Mouse (Mus musculus) brown adipose tissue, adult 24 weeks (tissue): ENCODE results near the gene Zpr1. TPM values are rescaled to one million over a fixed set of nuclear protein-coding genes. Genes with fewer than 3 reads are reported as not detected.
A peak's percentile ranks its signal among the peaks of the same experiment; 100 is the strongest.

Experiments
- H3K27ac ChIP-seq: fragments of 200-500 bp; replicated peaks from 2 replicates; pipeline ENCODE4 v1.5.1; 2012; ENCODE audit warnings: low read depth, mild to moderate bottlenecking, low read length
- H3K4me1 ChIP-seq: fragments of 200-500 bp; 2 replicates; pipeline ENCODE4 v1.6.1; 2012; ENCODE audit warnings: low read length, mixed read lengths; ENCODE audit not compliant: control insufficient read depth, insufficient read depth, insufficient read length
- H3K4me3 ChIP-seq: fragments of 200-500 bp; 2 replicates; pipeline ENCODE4 v1.5.1; 2012; ENCODE audit warnings: low read depth, mild to moderate bottlenecking, low read length, moderate library complexity; ENCODE audit not compliant: insufficient read depth
- polyA plus RNA-seq: library from polyadenylated mRNA; stranded (reverse); fragments of >200 nt; gene quantifications from 2 replicates; pipeline ENCODE4 v1.2.4, GENCODE M21; 2012; ENCODE audit not compliant: missing spikeins, insufficient read depth, insufficient read length

Gene Zpr1
- polyA plus RNA-seq, 1 experiment = 17.0 TPM

DNA sequence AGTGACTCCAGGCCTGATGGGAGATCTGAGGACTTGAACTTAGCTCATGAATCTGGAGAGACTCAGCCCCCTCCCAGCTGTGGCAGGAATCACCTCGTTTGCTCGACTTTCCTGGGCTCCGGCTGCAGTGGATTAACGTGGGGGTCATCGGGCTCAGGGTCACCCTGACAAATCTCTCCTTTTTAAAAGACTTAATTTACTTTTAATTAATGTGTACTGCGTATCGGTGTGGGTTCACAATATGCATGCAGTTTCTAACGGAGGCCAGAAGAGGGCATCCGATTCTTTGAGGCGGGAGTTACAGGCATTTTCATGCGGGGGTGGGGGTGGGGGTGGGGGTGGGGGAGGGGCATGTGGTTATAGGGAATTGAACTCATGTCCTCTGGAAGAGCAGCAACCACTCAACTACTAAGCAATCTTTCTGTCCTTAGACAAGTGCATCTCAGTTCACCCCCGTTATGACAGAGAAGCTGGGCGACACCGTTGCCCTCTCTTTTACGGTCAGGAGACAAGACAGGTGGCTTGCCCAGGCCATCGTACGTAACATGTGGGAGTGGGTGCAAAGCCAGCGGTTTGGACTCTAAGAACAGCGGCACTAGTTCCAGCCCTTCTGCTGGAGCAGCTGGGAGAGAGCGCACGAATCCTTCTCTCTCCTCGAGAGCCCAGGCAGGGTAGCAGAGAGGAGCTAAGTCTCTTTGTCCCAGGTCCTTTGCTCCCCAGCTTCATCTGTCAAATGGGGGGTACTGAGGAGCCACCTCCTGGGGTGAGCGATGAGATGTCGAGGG, 57.1 kb downstream of the Zpr1 start:
- peak overlapping the region; percentile 62; the same call in 1 of the 2 replicates for H3K4me3 ChIP-seq

DNA sequence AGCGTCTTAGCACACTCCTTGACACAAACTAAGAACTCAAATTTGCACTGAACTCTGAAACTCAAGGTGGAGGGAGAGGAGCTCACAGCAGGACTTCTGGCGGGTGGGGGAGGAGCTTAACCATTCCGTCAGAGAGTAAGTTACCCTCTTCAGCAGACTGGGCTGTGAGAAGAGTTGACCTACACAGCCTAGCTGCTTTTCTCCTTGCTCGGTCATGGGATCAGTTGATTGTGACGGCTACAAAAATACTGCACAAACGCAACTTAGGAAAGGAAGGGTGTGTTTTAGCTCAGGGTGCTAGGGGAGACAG, 57.7 kb downstream of the Zpr1 start:
- no peak overlapping the region for H3K27ac ChIP-seq
- H3K4me3 ChIP-seq = no peak overlapping the region
- H3K4me1 ChIP-seq = no peaks in the 10 kb centered on the region

More for the DNA sequence above, 57.1 kb downstream of the Zpr1 start:
- no peak overlapping the region for H3K27ac ChIP-seq
- no peaks in the 10 kb centered on the region for H3K4me1 ChIP-seq

DNA sequence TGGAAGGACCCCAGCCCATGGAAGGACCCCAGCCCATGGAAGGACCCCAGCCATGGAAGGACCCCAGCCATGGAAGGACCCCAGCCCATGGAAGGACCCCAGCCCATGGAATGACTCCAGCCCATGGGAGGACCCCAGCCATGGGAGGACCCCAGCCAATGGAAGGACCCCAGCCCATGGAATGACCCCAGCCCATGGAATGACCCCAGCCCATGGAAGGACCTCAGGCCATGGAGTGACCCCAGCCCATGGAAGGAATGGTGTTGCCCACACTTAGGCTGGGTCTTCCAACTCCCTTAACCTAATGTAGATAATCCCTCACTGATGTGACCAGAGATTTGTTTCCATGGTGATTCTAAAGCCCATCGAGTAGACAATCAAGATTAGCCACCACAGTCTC, 58.4 kb downstream of the Zpr1 start:
- Histone ChIP-seq H3K4me3 (no peak overlapping the region), H3K4me1 (no peaks in the 10 kb centered on the region), H3K27ac (no peak overlapping the region)

Other genes starting within 250 kb of the Zpr1 start
- 6.7 TPM in 1 of 2 replicates, not detected in the other for gene Apoa1, start 44.5 kb upstream of the Zpr1 start, polyA plus RNA-seq
- 7.4 and 8.2 TPM in 2 replicates for gene Apoc3, start 37.4 kb upstream of the Zpr1 start, polyA plus RNA-seq
- gene Apoa4, start 32.4 kb upstream of the Zpr1 start, polyA plus RNA-seq = 1.7 TPM in 1 of 2 replicates, not detected in the other
- gene Apoa5, start 4.4 kb upstream of the Zpr1 start, polyA plus RNA-seq = 1.7 TPM in 1 of 2 replicates, not detected in the other
- 6.6 and 6.9 TPM in 2 replicates for gene Bud13, start 9.9 kb downstream of the Zpr1 start, polyA plus RNA-seq
- gene 4931429L15Rik, start 46.9 kb downstream of the Zpr1 start, polyA plus RNA-seq = not detected in 2 replicates